Mouse (Mus musculus): Measurements from ENCODE around the gene Fam71e1. TPM values are rescaled to one million over a fixed set of nuclear protein-coding genes. Genes with fewer than 3 reads are reported as not detected.
A peak's percentile ranks its signal among the peaks of the same experiment; 100 is the strongest.

The Fam71e1 gene
- polyA plus RNA-seq, 1 experiment from 2014 or later, result 22.4 TPM

DNA sequence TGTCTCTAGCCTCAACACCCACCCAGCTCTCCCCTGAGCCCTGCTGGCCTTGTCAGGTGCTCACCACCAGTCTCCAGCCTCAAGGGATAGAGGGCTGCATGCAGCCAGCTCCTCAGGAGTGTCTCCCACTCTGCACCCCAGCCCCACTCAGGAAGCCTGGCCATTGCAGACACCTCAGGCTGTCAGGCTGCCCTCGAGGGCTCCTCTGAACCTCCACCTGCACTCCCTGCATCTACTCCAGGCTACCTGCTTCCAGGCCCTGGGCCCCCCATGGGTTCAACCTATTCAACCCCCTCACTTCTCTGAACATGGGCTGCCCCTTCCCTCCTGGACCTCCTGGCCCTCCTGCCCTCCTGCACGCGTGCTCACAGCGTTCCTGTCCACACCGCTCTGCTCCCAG lies 5.0 kb upstream of the Fam71e1 start:
- Histone ChIP-seq H3K4me3 (no peak overlapping the region), H3K36me3 (peaks cover 63% of the 10 kb centered on the region), H3K4me2 (no peak overlapping the region), H3K27ac (no peak overlapping the region), H3K27me3 (no peaks in the 10 kb centered on the region), H3K4me1 (peaks cover 12% of the 10 kb centered on the region), H3K9ac (no peak overlapping the region), H3K9me3 (no peaks in the 10 kb centered on the region)
- 90% methylated on average over 5 of the region's 5 CpGs for WGBS
- ATAC-seq (ENCODE audit: insufficient number of reproducible peaks, insufficient read depth, low FRiP score, low TSS enrichment, low read depth), result no peak

DNA sequence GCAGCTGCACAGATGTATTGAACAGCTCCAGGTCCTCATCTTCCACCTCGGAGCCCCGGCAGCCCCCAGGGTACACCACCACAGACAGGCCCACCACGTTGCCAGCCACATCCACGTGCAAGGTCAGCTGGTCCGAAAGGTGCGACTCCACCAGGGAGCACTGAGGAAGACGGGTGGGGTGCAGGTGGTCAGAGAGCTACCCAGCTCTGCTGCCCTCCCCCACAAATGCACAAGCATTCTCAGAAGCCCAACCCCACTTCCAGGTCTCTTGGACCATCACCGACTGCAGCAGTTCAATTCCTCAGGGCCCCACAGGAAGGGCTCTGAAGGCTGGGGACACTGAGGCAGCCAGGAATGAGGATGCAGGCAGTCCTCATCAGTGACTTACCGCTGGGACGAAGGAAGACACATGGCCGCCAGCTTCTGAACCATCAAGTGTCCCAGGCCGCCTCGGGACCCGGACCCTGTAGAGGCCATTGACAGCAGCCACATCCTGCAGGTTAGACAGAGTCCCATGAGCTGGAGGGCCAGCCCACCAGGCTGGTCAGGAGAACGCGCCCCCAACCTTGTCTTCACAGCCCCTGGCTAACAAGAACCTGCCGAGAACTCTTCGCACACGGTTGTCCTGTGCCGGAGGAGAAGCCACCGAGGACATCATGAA lies 4.1 kb upstream of the Fam71e1 start:
- 94% methylated on average over 21 of the region's 21 CpGs for WGBS
- peaks cover 63% of the 10 kb centered on the region for H3K36me3 ChIP-seq
- no peak for ATAC-seq (ENCODE audit: insufficient number of reproducible peaks, insufficient read depth, low FRiP score, low TSS enrichment, low read depth)

DNA sequence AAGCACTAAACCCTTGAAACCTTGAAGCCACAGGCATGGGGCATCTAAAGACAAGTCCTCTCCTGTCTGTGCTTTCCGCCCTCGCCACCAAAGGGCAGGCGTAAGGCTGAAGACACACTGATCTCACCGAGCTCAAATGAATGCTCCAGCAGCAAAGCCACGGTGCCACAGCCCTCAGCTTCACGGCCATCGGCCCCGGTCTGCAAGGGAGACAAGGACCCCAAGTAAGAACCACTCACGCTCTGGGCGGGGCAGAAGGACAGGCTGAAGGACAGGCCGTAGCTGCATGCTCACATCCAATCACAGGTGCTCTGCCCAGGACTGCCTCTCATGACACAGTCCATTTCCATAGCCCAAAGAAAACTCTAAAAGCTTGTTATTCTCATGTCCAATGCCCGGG lies 1.7 kb upstream of the Fam71e1 start:
- Histone ChIP-seq H3K9ac (no peak overlapping the region), H3K4me2 (peak overlapping the region; percentile 84; the same call in 1 of the 2 replicates), H3K36me3 (peaks cover 51% of the 10 kb centered on the region), H3K4me3 (no peak overlapping the region), H3K27ac (no peak overlapping the region), H3K4me1 (peaks cover 19% of the 10 kb centered on the region), H3K27me3 (0 out of 2 replicates have a peak, but pooled peaks cover 5% of the 10 kb centered on the region), H3K9me3 (no peaks in the 10 kb centered on the region)
- 96% methylated on average over 12 of the region's 12 CpGs for WGBS
- no peak for ATAC-seq (ENCODE audit: insufficient number of reproducible peaks, insufficient read depth, low FRiP score, low TSS enrichment, low read depth)

More for the DNA sequence above, 4.1 kb upstream of the Fam71e1 start:
- Histone ChIP-seq H3K4me3 (no peak overlapping the region), H3K4me2 (no peak overlapping the region), H3K9ac (no peak overlapping the region), H3K27ac (no peak overlapping the region), H3K27me3 (no peaks in the 10 kb centered on the region), H3K9me3 (no peaks in the 10 kb centered on the region), H3K4me1 (peaks cover 16% of the 10 kb centered on the region)

DNA sequence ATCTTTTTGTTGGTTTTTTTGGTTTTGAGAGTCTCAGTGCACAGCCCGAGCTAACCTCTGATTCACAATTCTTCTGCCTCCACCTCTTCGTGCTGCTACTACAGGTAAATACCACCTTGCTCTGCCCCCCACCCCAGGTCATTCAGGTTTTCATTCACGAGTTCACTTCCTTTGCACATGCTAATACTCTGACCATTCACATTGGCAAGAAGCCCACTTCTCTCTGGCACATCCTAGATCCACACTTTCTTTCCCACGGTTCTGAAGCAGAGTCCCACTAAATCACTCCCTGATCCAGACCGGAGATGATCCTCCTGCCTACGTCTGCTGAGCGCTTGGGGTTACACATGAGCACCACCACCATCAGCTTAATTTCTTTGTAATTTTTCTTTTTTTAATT lies 1.3 kb upstream of the Fam71e1 start:
- H3K9me3 ChIP-seq, result no peaks in the 10 kb centered on the region
- no peak overlapping the region for H3K27ac ChIP-seq
- 85% methylated on average over 7 of the region's 7 CpGs for WGBS
- ATAC-seq (ENCODE audit: insufficient number of reproducible peaks, insufficient read depth, low FRiP score, low TSS enrichment, low read depth), result no peak
- peaks cover 5% of the 10 kb centered on the region; the same call in 1 of the 2 replicates for H3K27me3 ChIP-seq
- H3K4me1 ChIP-seq, result peaks cover 19% of the 10 kb centered on the region
- H3K9ac ChIP-seq, result peak overlapping the region; percentile 86; the same call in 1 of the 2 replicates
- H3K4me3 ChIP-seq, result peak overlapping the region; percentile 63
- H3K36me3 ChIP-seq, result peaks cover 47% of the 10 kb centered on the region
- H3K4me2 ChIP-seq, result peak overlapping the region; percentile 84

DNA sequence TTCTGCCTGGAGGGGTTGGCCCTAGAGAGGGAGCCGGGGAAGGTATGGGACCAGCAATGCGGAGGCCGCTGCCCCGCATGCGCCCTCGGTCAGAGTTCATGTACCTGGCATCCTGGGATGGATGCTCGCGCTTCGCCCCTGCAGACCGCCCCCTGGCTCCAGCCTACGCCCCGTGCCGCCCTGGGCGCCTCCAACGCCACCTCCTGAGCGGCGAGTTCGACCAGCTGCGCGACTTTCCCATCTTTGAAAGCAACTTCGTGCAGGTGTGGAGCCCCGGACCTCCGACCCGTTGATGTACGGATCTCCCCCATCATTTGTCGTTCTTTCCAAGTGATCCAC lies 359 bp downstream of the Fam71e1 start:
- peak overlapping the region; percentile 84 for H3K4me2 ChIP-seq
- peak overlapping the region; percentile 63 for H3K4me3 ChIP-seq
- peaks cover 5% of the 10 kb centered on the region; the same call in 1 of the 2 replicates for H3K27me3 ChIP-seq
- no peaks in the 10 kb centered on the region for H3K9me3 ChIP-seq
- H3K9ac ChIP-seq, result peak overlapping the region; percentile 86
- peaks cover 19% of the 10 kb centered on the region for H3K4me1 ChIP-seq
- peaks cover 30% of the 10 kb centered on the region for H3K36me3 ChIP-seq
- peak overlapping the region; percentile 94 for H3K27ac ChIP-seq
- ATAC-seq (ENCODE audit: insufficient number of reproducible peaks, insufficient read depth, low FRiP score, low TSS enrichment, low read depth), result no peak; the same call in 1 of the 2 replicates
- WGBS, result 1% methylated on average over 26 of the region's 26 CpGs

DNA sequence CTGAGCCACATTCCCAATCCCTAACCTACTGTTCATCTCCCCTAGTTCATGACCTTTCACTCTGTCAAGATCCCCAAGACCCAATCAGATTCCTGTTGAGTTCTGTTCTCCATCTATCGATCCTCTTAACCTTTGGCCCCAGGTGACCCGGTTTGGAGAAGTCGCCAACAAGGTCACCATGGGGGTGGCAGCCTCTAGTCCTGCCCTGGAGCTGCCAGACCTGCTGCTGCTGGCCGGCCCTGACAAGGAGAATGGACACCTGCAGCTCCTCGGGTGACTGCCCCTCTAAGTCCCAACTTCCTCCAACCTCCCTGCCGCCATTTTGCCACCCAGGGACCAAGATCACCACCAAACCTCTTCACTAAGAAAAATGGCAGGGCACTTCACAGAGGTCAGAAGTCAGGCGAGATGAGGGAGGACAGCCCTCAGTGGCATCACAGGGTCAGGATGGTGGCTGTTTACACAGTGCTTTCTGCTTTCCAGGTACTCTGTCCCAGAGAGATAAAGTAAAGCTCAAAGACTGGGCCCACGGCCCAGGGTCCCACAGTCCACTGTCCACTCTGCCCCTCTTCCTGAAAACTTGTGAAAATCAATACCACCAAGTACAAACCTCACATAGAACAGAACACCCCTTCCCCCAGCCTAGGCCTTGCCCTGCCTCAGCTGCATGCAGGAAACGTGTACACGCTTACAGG lies 1.1 kb downstream of the Fam71e1 start:
- Histone ChIP-seq H3K27me3 (peaks cover 5% of the 10 kb centered on the region; the same call in 1 of the 2 replicates), H3K4me2 (peak overlapping the region; percentile 84), H3K4me3 (peak overlapping the region; percentile 63), H3K9ac (peak overlapping the region; percentile 86), H3K4me1 (peaks cover 19% of the 10 kb centered on the region), H3K36me3 (peaks cover 23% of the 10 kb centered on the region), H3K27ac (0 out of 2 replicates have a peak overlapping the region, but pooled peaks have one; percentile 94), H3K9me3 (no peaks in the 10 kb centered on the region)
- ATAC-seq (ENCODE audit: insufficient number of reproducible peaks, insufficient read depth, low FRiP score, low TSS enrichment, low read depth), result no peak
- 81% methylated on average over 10 of the region's 10 CpGs for WGBS

DNA sequence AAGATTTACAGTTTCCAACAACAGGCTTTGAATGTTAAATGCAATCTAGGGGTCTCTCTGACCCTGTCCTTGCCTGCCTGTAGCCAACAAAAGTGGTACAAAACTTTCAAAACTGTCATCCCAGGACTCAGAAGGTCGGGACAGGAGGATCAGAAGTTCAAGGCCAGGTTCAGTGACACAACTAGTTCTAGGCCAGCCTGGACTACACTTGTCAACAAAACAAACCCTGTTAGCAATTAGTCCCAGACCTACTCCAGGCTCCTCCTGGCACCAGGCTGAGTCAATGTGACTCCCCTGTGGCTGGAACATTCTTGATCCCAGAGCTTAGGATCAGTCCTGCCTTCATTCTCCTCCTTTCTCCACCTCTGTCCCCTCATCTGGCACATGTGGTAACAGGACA lies 2.5 kb downstream of the Fam71e1 start:
- WGBS, result 64% methylated on average over 1 of the region's 1 CpGs
- H3K9ac ChIP-seq, result no peak overlapping the region
- peaks cover 8% of the 10 kb centered on the region; the same call in 1 of the 2 replicates for H3K36me3 ChIP-seq
- peaks cover 5% of the 10 kb centered on the region; the same call in 1 of the 2 replicates for H3K27me3 ChIP-seq
- H3K27ac ChIP-seq, result no peak overlapping the region
- H3K4me3 ChIP-seq, result no peak overlapping the region
- no peak for ATAC-seq (ENCODE audit: insufficient number of reproducible peaks, insufficient read depth, low FRiP score, low TSS enrichment, low read depth)
- H3K9me3 ChIP-seq, result no peaks in the 10 kb centered on the region
- no peak overlapping the region for H3K4me2 ChIP-seq
- H3K4me1 ChIP-seq, result peaks cover 19% of the 10 kb centered on the region

DNA sequence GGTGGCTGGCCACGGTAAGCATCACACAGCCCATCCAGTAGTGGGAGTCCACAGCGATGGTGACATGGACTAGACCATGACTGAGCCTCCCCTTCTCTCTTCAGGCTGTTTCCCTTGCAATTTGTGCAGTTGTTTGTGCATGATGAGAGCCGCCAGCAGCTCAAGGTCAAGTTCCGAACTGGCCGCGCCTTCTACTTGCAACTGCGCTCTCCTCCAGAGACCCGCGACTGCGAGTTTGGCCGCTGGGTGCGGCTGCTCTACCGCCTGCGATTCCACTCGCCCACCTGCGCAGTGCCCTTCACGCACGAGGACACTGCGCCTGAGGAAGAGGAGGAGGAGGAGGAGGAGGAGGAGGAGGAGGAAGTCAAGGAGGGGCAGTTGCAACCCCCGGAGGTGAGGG lies 3.7 kb downstream of the Fam71e1 start:
- H3K9me3 ChIP-seq, result no peaks in the 10 kb centered on the region
- H3K27ac ChIP-seq, result no peak overlapping the region
- H3K27me3 ChIP-seq, result peaks cover 5% of the 10 kb centered on the region; the same call in 1 of the 2 replicates
- no peak for ATAC-seq (ENCODE audit: insufficient number of reproducible peaks, insufficient read depth, low FRiP score, low TSS enrichment, low read depth)
- no peak overlapping the region for H3K4me3 ChIP-seq
- H3K36me3 ChIP-seq, result no peaks in the 10 kb centered on the region
- H3K4me2 ChIP-seq, result no peak overlapping the region
- WGBS, result 64% methylated on average over 20 of the region's 20 CpGs
- H3K4me1 ChIP-seq, result peaks cover 14% of the 10 kb centered on the region
- no peak overlapping the region for H3K9ac ChIP-seq

DNA sequence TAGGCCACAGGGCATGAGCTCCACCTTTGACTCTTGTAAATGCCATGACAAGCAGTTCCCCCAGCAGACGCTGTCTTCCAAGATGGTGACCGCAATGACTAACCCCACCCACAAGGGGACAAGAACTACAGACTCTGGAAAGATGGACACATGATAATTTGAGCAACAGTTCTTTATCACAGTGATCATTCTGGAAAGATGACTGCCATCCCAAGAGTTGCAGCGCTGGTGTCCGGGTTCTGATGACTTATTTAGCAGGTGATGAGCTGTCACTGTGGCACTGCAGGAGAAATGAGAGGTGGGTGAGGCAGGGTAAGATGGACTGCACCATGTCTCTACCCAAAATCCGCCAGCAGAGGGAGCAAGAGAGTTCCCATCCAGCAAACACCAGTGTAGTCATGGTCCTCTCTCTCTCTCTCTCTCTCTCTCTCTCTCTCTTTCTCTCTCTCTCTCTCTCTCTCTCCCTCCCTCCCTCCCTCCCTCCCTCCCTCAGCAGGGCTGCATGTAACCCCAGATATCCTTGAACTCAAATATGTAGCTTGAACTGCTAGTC lies 5.3 kb downstream of the Fam71e1 start:
- no peak for ATAC-seq (ENCODE audit: insufficient number of reproducible peaks, insufficient read depth, low FRiP score, low TSS enrichment, low read depth)
- Histone ChIP-seq H3K4me3 (no peak overlapping the region), H3K27ac (no peak overlapping the region), H3K4me1 (peaks cover 7% of the 10 kb centered on the region), H3K9ac (no peak overlapping the region), H3K27me3 (peaks cover 8% of the 10 kb centered on the region; the same call in 1 of the 2 replicates), H3K4me2 (no peak overlapping the region), H3K9me3 (no peaks in the 10 kb centered on the region), H3K36me3 (no peaks in the 10 kb centered on the region)
- 41% methylated on average over 5 of the region's 5 CpGs for WGBS

DNA sequence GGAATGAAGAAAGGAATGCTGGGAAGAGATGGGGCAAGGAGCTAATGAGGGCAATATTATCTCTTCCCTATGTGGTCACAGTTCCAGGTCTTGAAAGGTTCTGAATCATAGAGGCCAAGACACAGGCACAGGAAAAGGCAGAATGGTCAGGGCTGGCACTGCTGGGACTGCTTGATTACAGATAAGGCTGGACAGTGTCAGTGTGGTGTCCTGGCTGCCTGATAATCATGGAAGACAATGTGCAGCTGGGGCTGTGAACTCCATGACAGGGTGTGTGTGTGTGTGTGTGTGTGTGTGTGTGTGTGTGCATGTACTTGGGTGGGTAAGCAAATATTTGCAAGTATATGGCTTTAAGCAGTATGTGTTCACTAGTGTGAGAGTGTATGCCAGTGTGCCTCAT lies 11.1 kb downstream of the Fam71e1 start:
- no peak overlapping the region for H3K4me3 ChIP-seq
- H3K27me3 ChIP-seq, result peaks cover 17% of the 10 kb centered on the region
- no peak overlapping the region for H3K9ac ChIP-seq
- H3K27ac ChIP-seq, result no peak overlapping the region
- H3K4me2 ChIP-seq, result no peak overlapping the region
- H3K36me3 ChIP-seq, result no peaks in the 10 kb centered on the region
- no peaks in the 10 kb centered on the region for H3K9me3 ChIP-seq
- no peak for ATAC-seq (ENCODE audit: insufficient number of reproducible peaks, insufficient read depth, low FRiP score, low TSS enrichment, low read depth)
- no peaks in the 10 kb centered on the region for H3K4me1 ChIP-seq

DNA sequence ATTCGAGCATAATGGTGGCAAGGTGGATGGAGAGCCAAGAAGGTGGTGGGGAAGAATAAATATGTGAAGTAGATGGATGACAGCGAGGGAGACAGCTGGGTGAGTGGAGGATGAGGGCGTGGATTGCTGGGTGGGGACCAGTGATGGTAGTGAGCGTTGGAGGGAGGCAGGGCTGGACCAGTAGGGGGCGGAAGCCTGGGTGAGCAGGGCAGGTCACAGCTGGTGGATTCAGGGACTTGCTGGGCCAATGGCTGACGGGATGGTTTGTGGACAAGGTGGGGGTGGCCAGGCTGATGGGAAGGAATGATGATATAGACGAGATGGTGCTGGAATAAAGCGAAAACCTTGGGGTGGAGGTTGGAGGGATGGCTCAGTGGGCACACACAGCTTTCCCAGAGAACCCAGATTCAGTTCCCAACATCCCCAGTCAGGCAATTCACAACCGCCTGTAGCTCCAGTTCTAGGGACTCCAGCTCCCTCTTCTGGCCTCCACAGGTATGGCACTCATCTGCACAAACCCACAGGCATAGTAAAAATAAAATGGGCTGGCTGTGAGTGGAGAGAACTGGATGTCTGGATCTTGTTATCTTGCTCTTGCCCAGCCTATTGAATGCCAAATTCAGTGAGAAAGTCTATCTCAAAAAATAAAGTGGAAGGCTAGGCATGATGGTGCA lies 23.0 kb downstream of the Fam71e1 start:
- Histone ChIP-seq H3K9me3 (no peaks in the 10 kb centered on the region), H3K4me2 (no peak overlapping the region), H3K9ac (no peak overlapping the region), H3K4me1 (peaks cover 6% of the 10 kb centered on the region), H3K27me3 (peaks cover 50% of the 10 kb centered on the region), H3K4me3 (no peak overlapping the region), H3K36me3 (no peaks in the 10 kb centered on the region), H3K27ac (no peak overlapping the region)
- ATAC-seq (ENCODE audit: insufficient number of reproducible peaks, insufficient read depth, low FRiP score, low TSS enrichment, low read depth), result no peak
- 69% methylated on average over 9 of the region's 9 CpGs for WGBS

Data from embryonic facial prominence, embryonic 13.5 days (tissue).